Mouse (Mus musculus) lung, postnatal 0 days (tissue): ENCODE measurements at regions not wholly inside any gene's neighbourhood (a gene's known extent, or its start where the extent isn't known, plus 50 kb on each side); places are given as distances from the start of the nearest gene placed in this dataset.
A peak's percentile ranks its signal among the peaks of the same experiment; 100 is the strongest.

Experiments
- ATAC-seq: fragments of 200-750 bp; cut with Nextera tagmentation; 2 replicates; pipeline ENCODE4 v1.8.0; 2017; ENCODE audit warnings: moderate library complexity
- DNase-seq: peaks from one replicate; pipeline ENCODE4 v3.0.0-alpha.2; 2016; ENCODE audit warnings: low spot score
- H3K27ac ChIP-seq: fragments of 300-500 bp; sonication (generic); 2 replicates; pipeline ENCODE4 v1.5.1; 2014; ENCODE audit warnings: antibody characterized with exemption, mild to moderate bottlenecking, low read length, mixed read lengths
- H3K27me3 ChIP-seq: fragments of 300-500 bp; sonication (generic); replicated peaks from 2 replicates; pipeline ENCODE4 v1.6.1; 2014; ENCODE audit warnings: low read length, mixed read lengths; ENCODE audit not compliant: insufficient read depth
- H3K36me3 ChIP-seq: fragments of 300-500 bp; sonication (generic); 2 replicates; pipeline ENCODE4 v1.6.1; 2014; ENCODE audit warnings: low read length, mixed read lengths; ENCODE audit not compliant: insufficient read depth
- H3K4me1 ChIP-seq: fragments of 300-500 bp; sonication (generic); 2 replicates; pipeline ENCODE4 v1.6.1; 2014; ENCODE audit warnings: antibody characterized with exemption, low read depth, low read length, mixed read lengths; ENCODE audit not compliant: insufficient read depth
- H3K4me2 ChIP-seq: fragments of 300-500 bp; sonication (generic); replicated peaks from 2 replicates; pipeline ENCODE4 v1.6.1; 2014; ENCODE audit warnings: low read depth, mild to moderate bottlenecking, low read length, moderate library complexity, mixed read lengths
- H3K4me3 ChIP-seq: fragments of 300-500 bp; sonication (generic); 2 replicates; pipeline ENCODE4 v1.5.1; 2014; ENCODE audit warnings: low read depth, low read length
- H3K9ac ChIP-seq: fragments of 300-500 bp; sonication (generic); replicated peaks from 2 replicates; pipeline ENCODE4 v1.6.1; 2014; ENCODE audit warnings: low read depth, mild to moderate bottlenecking
- H3K9me3 ChIP-seq: fragments of 300-500 bp; sonication (generic); 2 replicates; pipeline ENCODE4 v1.6.1; 2016; ENCODE audit warnings: low read length, mixed read lengths
- CTCF ChIP-seq: IDR thresholded peaks from 2 replicates; pipeline ENCODE4 v1.5.1; 2016; ENCODE audit warnings: antibody characterized with exemption, mild to moderate bottlenecking
- EP300 ChIP-seq: IDR thresholded peaks from 2 replicates; pipeline ENCODE4 v1.6.1; 2016; ENCODE audit warnings: antibody characterized with exemption, mild to moderate bottlenecking, control low read depth
- WGBS: fragments of 180-500 bp; shearing (Covaris S2); extraction: QIAGEN DNeasy Blood & Tissue Kit; methylation state at CpG from one replicate; pipeline ENCODE4 v1.1.7; 2014; 5-methylcytosine and 5-hydroxymethylcytosine counted together

- no peak overlapping the region for H3K4me3 ChIP-seq
- peak; percentile 67 for DNase-seq
- no peaks in the 10 kb centered on the region for H3K27me3 ChIP-seq
- no peak overlapping the region for H3K9ac ChIP-seq
- ATAC-seq: peak; percentile 70
- H3K27ac ChIP-seq: 0 out of 2 replicates have a peak overlapping the region, but pooled peaks have one; percentile 38
- TF ChIP-seq CTCF (no peak), EP300 (peak; percentile 79)
- H3K4me2 ChIP-seq: no peak overlapping the region
- H3K9me3 ChIP-seq: no peaks in the 10 kb centered on the region
- WGBS: 46% methylated on average over 2 of the region's 2 CpGs
- H3K36me3 ChIP-seq: no peaks in the 10 kb centered on the region
- peaks cover 8% of the 10 kb centered on the region; the same call in 1 of the 2 replicates for H3K4me1 ChIP-seq
Measured at GRCm38 (mm10) chr1:194878440-194878839, 60.2 kb upstream of the Cd34 start.

- peak overlapping the region; percentile 20; the same call in 1 of the 2 replicates for H3K4me3 ChIP-seq
- peak overlapping the region; percentile 38; the same call in 1 of the 2 replicates for H3K27ac ChIP-seq
- TF ChIP-seq EP300: peak; percentile 50; the same call in 1 of the 2 replicates
- peak; percentile 100 for TF ChIP-seq CTCF
- WGBS: 15% methylated on average over 22 of the region's 22 CpGs
- H3K27me3 ChIP-seq: no peaks in the 10 kb centered on the region
- H3K9ac ChIP-seq: peak overlapping the region; percentile 16; the same call in 1 of the 2 replicates
- no peaks in the 10 kb centered on the region for H3K36me3 ChIP-seq
- H3K4me1 ChIP-seq: peaks cover 8% of the 10 kb centered on the region; the same call in 1 of the 2 replicates
- H3K9me3 ChIP-seq: no peaks in the 10 kb centered on the region
- H3K4me2 ChIP-seq: peak overlapping the region; percentile 51
- ATAC-seq: peak; percentile 92
- peak; percentile 96 for DNase-seq
Measured at GRCm38 (mm10) chr1:194879324-194880233, 59.0 kb upstream of the Cd34 start.

GRCm38 (mm10) chr1:194881556-194882223, 56.9 kb upstream of the Cd34 start:
- no peak for ATAC-seq
- H3K27ac ChIP-seq: no peak overlapping the region
- H3K9ac ChIP-seq: no peak overlapping the region
- H3K27me3 ChIP-seq: no peaks in the 10 kb centered on the region
- H3K4me1 ChIP-seq: peaks cover 8% of the 10 kb centered on the region; the same call in 1 of the 2 replicates
- H3K4me2 ChIP-seq: no peak overlapping the region
- DNase-seq: no peak
- no peak overlapping the region for H3K4me3 ChIP-seq
- TF ChIP-seq CTCF (no peak), EP300 (no peak)
- no peaks in the 10 kb centered on the region for H3K9me3 ChIP-seq
- no peaks in the 10 kb centered on the region for H3K36me3 ChIP-seq

- no peak for DNase-seq
Measured at GRCm38 (mm10) chr1:194885071-194885686, 53.4 kb upstream of the Cd34 start.

GRCm38 (mm10) chr1:194885687-194886077, 52.9 kb upstream of the Cd34 start:
- WGBS: 74% methylated on average over 5 of the region's 5 CpGs
- no peak overlapping the region for H3K4me2 ChIP-seq
- H3K4me3 ChIP-seq: no peak overlapping the region
- no peaks in the 10 kb centered on the region for H3K36me3 ChIP-seq
- no peak overlapping the region for H3K9ac ChIP-seq
- peak; percentile 30 for DNase-seq
- peak; percentile 38 for ATAC-seq
- H3K9me3 ChIP-seq: no peaks in the 10 kb centered on the region
- H3K27ac ChIP-seq: no peak overlapping the region
- TF ChIP-seq CTCF: no peak
- no peak for TF ChIP-seq EP300
- H3K4me1 ChIP-seq: no peaks in the 10 kb centered on the region
- no peaks in the 10 kb centered on the region for H3K27me3 ChIP-seq

More at GRCm38 (mm10) chr1:194885071-194885686, 53.4 kb upstream of the Cd34 start:
- no peaks in the 10 kb centered on the region for H3K9me3 ChIP-seq
- ATAC-seq: no peak
- no peak for TF ChIP-seq EP300
- TF ChIP-seq CTCF: peak; percentile 16; the same call in 1 of the 2 replicates
- 48% methylated on average over 5 of the region's 5 CpGs for WGBS
- no peaks in the 10 kb centered on the region for H3K27me3 ChIP-seq
- no peak overlapping the region for H3K9ac ChIP-seq
- no peak overlapping the region for H3K4me2 ChIP-seq
- no peak overlapping the region for H3K27ac ChIP-seq
- H3K4me3 ChIP-seq: no peak overlapping the region
- no peaks in the 10 kb centered on the region for H3K36me3 ChIP-seq
- H3K4me1 ChIP-seq: no peaks in the 10 kb centered on the region
